Mouse (Mus musculus): ENCODE measurements around the gene Rusc2. TPM values are rescaled to one million over a fixed set of nuclear protein-coding genes. Genes with fewer than 3 reads are reported as not detected.
A peak's percentile ranks its signal among the peaks of the same experiment; 100 is the strongest.

Gene Rusc2
- total and polyA plus RNA-seq, 3 experiments: 2.4 to 7.3 TPM; not detected in 1

DNA sequence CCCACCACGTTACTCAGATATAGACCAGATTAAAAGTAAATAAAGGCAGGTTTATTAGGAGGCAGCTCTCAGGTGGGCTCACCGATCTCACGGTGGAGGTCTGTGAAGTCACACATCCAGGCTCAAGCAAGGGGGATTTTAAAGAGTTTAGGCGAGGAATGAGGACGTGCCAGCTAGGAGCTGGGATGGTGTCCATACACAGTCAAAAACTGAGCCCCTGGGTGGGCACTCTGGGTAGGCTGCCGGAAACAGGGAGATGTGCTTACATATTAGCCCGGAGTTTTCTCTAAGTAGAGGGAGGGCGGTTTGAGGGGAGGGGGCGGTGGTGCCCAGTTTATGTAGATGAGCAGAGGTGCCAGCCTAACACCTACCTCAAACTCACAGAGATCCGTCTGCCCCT lies 828 bp upstream of the Rusc2 start:
- peak overlapping the region; percentile 61 to 94 for H3K4me3 ChIP-seq (ENCODE audit: control insufficient read depth in 1 of 2, insufficient read depth in 1 of 2, low read depth in 2 of 2, low read length in 2 of 2)
- peaks cover 0 to 15% of the 10 kb centered on the region in 2 experiments; a peak in 2 of 4 replicates for H3K36me3 ChIP-seq (ENCODE audit: control insufficient read depth in 1 of 2, insufficient read depth in 2 of 2, low read length in 2 of 2)
- no peaks in the 10 kb centered on the region for H3K9me3 ChIP-seq (replicated peaks; ENCODE audit: insufficient read depth, low read length)
- no peak overlapping the region for H3K27ac ChIP-seq (ENCODE audit: control insufficient read depth, low read depth, low read length)
- TF ChIP-seq KAT2A (conservative IDR thresholded peaks at IDR 0.05; ENCODE audit: low read depth, low read length) (no peak), GATA1 (IDR thresholded peaks at IDR 0.05; ENCODE audit: low read depth, low read length) (no peak), MXI1 (IDR thresholded peaks at IDR 0.05; ENCODE audit: low read depth, low read length) (no peak), HCFC1 (IDR thresholded peaks at IDR 0.05; ENCODE audit: low read depth, low read length) (no peak), SIN3A (IDR thresholded peaks at IDR 0.05; ENCODE audit: low read length) (no peak), MAX (IDR thresholded peaks at IDR 0.05; ENCODE audit: low read length) (no peak), ZKSCAN1 (IDR thresholded peaks at IDR 0.05; ENCODE audit: low read depth, low read length) (no peak), MEF2A (IDR thresholded peaks at IDR 0.05; ENCODE audit: extremely low read depth, insufficient replicate concordance, low read depth, low read length, poor library complexity, severe bottlenecking) (no peak), POLR2A (IDR thresholded peaks at IDR 0.05; ENCODE audit: control insufficient read depth in 1 of 2, insufficient read depth in 1 of 2, low read depth in 1 of 2, low read length in 2 of 2, poor library complexity in 1 of 2) (no peak), MYC (IDR thresholded peaks at IDR 0.05; ENCODE audit: low read depth, low read length) (no peak), TBP (IDR thresholded peaks at IDR 0.05; ENCODE audit: low read depth, low read length) (no peak)
- no peak overlapping the region for H3K9ac ChIP-seq (ENCODE audit: control insufficient read depth, low read depth, low read length, poor library complexity, severe bottlenecking)
- no peak for DNase-seq (ENCODE audit: low read depth, low spot score)
- H3K27me3 ChIP-seq (ENCODE audit: control insufficient read depth in 1 of 2, insufficient read depth in 2 of 2, low read length in 2 of 2): no peaks in the 10 kb centered on the region
- H3K79me2 ChIP-seq (ENCODE audit: control insufficient read depth, insufficient read depth, low read length, poor library complexity): 0 out of 2 replicates have a peak, but pooled peaks cover 1% of the 10 kb centered on the region
- peaks cover 11 to 18% of the 10 kb centered on the region in 2 experiments for H3K4me1 ChIP-seq (ENCODE audit: control insufficient read depth in 1 of 2, insufficient read depth in 2 of 2, low read length in 2 of 2)

DNA sequence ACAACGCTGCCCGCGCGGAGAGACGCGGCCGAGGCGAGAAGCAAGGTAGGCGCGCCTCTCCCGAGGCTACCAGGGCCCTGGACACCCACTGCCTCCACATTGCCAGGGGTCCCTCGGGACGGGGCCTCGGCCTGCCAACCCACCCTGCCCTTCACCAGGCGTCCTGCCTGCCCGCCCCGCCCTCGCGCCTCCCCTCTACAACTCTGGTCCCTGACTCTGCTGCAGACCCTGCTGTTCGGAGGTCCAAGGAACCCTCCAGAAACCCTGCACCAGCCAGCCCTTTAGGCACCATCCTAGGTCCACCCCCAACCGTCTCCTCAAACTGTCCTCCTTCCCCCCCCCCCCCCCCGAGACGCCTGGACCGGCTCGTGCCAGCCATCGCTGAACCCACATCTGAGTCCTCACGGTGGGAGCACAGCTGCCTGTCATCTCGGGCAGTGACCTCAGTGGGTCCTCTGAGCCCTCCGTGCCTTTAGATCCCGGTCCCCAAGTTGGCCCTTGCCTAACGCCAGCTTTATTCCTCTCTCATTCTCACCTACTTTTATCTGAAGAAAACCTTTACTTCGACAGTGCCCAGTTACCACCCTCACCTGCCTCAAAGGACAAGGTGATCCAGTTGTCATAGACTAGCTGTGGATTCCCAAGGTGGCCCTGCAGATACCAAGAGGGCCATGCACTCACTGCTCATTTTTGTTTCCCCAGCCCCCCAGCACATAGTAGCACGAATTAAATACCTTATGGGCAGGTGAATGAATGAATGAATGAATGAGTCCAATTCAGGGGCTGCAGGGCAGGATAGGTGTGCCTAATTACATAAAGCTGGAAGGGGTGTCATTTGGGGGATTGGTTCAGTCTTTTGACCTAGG lies 609 bp downstream of the Rusc2 start:
- Histone ChIP-seq H3K9me3 (replicated peaks; ENCODE audit: insufficient read depth, low read length) (no peaks in the 10 kb centered on the region), H3K36me3 (ENCODE audit: control insufficient read depth in 1 of 2, insufficient read depth in 2 of 2, low read length in 2 of 2) (peaks cover 0 to 14% of the 10 kb centered on the region in 2 experiments; a peak in 2 of 4 replicates), H3K79me2 (ENCODE audit: control insufficient read depth, insufficient read depth, low read length, poor library complexity) (0 out of 2 replicates have a peak, but pooled peaks cover 1% of the 10 kb centered on the region), H3K4me1 (ENCODE audit: control insufficient read depth in 1 of 2, insufficient read depth in 2 of 2, low read length in 2 of 2) (peaks cover 6 to 17% of the 10 kb centered on the region in 2 experiments), H3K4me3 (ENCODE audit: control insufficient read depth in 1 of 2, insufficient read depth in 1 of 2, low read depth in 2 of 2, low read length in 2 of 2) (peak overlapping the region; percentile 61 to 94), H3K27ac (ENCODE audit: control insufficient read depth, low read depth, low read length) (peak overlapping the region; percentile 7; the same call in 1 of the 2 replicates), H3K9ac (ENCODE audit: control insufficient read depth, low read depth, low read length, poor library complexity, severe bottlenecking) (peak overlapping the region; percentile 56), H3K27me3 (ENCODE audit: control insufficient read depth in 1 of 2, insufficient read depth in 2 of 2, low read length in 2 of 2) (no peaks in the 10 kb centered on the region)
- TF ChIP-seq UBTF (IDR thresholded peaks at IDR 0.05; ENCODE audit: borderline replicate concordance, insufficient read depth, low read depth, low read length): no peak
- 0 out of 2 replicates have a peak, but pooled peaks have one; percentile 7 for TF ChIP-seq MAX (IDR thresholded peaks at IDR 0.05; ENCODE audit: low read length)
- TF ChIP-seq BHLHE40 (IDR thresholded peaks at IDR 0.05; ENCODE audit: borderline replicate concordance, low read depth, low read length): 0 out of 2 replicates have a peak, but pooled peaks have one; percentile 1
- peak; percentile 46 for DNase-seq (ENCODE audit: low read depth, low spot score)

Data from MEL (cell line).